Mouse (Mus musculus) v-Abl transformed pro-B cells (cell line): Measurements from ENCODE around the gene Cacna2d2.

Experiments used
- in situ Hi-C, 2 experiments: fragments of 400-800 bp; cut with MboI; formaldehyde crosslinking; loops; one replicate each; pipeline ENCODE4 v1.15.1; 2025; ENCODE audit not compliant: unreplicated experiment in 2 of 2

Cacna2d2 gene

DNA sequence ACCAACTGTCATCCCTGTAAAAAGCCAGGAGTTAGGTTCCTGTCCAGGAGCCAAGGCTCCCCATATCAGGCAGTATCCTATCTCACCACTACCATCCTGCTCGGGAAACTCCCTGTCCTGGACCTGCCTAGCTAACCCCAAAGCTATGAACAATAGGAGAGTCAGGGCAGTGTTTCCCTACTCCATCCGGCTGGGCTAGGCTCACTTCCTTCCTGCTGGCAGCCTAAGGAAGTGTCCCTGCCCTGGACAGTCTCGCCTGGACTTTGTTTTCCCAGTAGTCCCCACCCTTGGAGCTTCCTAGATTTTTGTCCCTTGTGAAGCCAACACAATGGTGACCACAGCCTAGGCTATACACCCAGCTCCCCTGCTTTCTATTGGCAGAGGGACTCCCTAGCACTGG lies 167.4 kb downstream of the Cacna2d2 start:
- in situ Hi-C loops: loop anchor here in 1 of 2 experiments (25.0 kb wide), 1 partner anchor 1380 kb away; the partner anchor contains the start of gene Ppm1m

DNA sequence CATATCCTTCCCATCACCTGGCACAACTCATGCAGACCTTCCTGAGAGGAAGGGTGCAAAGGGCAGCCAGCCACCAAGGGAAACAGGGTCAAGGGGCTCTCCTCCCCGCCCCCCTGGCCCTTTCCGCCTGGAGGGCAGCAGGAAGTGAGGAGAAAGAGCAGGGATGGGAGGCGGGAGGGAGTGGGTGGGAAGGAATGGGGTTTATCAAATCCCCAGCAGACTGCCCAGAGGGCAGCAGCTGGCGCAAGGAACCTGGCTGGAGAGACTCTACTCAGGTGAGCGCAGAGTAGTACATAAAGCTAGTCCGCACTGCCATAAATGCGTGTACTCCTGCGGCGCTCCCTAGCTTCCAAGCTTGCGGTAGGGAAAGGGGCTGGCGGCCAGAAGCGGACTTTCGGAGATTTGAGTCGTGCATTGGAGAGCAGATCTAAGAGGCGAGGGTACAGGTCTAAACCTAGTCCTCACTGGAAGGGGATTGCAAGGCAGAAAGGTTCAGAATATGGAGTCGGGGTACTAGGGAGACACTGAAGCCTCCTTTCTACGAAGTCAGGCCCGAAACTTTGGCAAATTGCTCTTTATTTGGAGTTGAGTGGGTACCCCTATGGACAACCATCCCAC lies 168.4 kb downstream of the Cacna2d2 start, which contains the start of gene Hyal2:
TSS of gene Hyal2 (plus strand) at position 244 of the 618 bp plus-strand sequence.
- in situ Hi-C loops: loop anchor here in 1 of 2 experiments (25.0 kb wide), 1 partner anchor 1381 kb away; the partner anchor contains the start of gene Ppm1m

DNA sequence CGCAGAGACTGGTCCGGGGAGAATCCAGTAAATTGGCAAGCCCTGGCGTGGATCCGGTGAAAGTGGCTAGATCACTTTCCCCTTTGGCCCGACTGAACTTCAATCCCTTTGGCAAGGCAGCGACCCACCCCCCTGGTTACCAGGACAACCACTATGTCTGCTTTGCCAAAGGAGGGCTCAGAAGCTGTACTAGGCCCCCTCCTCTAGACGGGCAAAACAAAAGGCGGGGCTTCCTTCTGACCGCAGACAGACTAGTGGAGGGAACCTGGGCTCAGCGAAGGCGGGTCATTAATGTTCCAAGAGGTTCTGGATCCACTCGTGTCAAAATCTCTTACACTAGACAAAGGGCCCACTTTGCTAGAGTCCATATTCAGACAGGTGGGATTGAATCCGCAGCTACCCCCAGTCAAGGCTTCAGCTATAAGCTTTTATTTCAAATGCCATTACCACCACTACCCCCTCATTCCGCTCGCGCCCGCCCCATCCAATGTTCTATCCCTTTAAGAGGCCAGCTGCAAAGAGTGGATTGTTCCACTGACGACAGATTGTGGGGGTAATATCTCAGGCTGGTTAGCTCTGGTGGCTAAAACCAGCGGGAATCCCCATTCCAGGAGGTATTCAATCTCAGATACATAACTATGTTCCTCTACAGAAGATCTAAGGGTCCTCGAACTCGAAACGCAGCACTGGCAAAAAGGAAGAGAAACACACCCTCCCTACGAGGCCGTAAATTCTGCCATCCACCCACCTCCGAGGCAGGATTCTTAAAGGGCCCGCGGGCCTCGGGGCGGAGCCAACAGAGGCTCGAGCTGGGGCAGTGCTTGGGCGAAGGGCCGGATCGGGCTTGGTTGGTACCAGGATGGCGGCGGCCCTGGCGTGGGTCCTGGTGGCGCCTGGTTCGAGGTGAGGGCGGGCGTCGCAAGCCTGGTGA lies 169.2 kb downstream of the Cacna2d2 start:
- in situ Hi-C loops: loop anchor here in 1 of 2 experiments (25.0 kb wide), 1 partner anchor 1381 kb away; the partner anchor contains the start of gene Ppm1m

DNA sequence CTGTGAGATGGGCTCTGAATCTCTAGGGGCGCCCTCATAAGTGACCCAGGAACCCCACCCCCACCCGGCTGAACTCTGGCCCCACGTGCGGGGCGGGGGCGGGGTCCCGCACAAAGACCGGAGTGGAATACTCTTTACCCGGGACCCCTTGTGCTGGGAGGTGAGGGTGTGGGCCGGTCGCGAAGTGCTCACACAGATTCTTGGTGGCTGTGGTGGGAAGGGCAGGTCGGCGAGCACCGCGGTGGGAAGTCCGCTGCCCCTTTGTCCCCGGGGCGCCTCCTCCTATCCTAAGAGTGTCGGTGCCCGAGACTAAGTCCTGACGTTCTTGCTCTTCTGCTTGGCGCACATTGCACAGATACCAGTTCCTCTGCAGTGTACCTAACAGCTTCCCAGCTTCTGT lies 169.9 kb downstream of the Cacna2d2 start:
- in situ Hi-C loops: loop anchor here in 1 of 2 experiments (25.0 kb wide), 1 partner anchor 1382 kb away; the partner anchor contains the start of gene Ppm1m

DNA sequence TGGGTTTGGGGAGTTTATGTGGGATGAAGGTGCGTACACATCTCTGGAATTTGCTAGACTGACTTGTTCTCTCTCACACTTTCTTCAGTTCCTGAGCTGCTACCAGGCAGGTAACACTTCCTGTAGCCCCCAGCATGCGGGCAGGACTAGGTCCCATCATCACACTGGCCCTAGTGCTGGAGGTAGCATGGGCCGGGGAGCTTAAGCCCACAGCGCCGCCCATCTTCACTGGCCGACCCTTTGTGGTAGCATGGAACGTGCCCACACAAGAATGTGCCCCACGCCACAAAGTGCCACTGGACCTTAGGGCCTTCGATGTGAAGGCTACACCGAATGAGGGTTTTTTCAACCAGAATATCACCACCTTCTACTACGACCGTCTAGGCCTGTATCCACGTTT lies 170.6 kb downstream of the Cacna2d2 start:
- in situ Hi-C loops: loop anchor here in 1 of 2 experiments (25.0 kb wide), 1 partner anchor 1383 kb away; the partner anchor contains the start of gene Ppm1m

DNA sequence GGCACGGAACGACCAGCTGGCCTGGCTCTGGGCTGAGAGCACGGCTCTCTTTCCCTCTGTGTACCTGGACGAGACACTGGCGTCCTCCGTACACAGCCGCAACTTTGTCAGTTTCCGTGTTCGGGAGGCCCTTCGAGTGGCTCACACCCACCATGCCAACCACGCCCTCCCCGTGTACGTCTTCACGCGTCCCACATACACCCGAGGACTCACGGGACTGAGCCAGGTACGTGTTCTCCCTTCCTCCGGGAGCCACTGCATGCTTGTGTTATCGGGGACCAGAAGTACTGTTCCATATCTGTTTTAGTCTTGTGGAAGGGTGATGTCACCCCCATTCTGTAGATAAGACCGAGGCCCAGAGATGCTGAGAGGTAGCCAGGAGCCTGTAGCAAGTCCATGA lies 171.4 kb downstream of the Cacna2d2 start:
- in situ Hi-C loops: loop anchor here in 1 of 2 experiments (25.0 kb wide), 1 partner anchor 1384 kb away; the partner anchor contains the start of gene Ppm1m

DNA sequence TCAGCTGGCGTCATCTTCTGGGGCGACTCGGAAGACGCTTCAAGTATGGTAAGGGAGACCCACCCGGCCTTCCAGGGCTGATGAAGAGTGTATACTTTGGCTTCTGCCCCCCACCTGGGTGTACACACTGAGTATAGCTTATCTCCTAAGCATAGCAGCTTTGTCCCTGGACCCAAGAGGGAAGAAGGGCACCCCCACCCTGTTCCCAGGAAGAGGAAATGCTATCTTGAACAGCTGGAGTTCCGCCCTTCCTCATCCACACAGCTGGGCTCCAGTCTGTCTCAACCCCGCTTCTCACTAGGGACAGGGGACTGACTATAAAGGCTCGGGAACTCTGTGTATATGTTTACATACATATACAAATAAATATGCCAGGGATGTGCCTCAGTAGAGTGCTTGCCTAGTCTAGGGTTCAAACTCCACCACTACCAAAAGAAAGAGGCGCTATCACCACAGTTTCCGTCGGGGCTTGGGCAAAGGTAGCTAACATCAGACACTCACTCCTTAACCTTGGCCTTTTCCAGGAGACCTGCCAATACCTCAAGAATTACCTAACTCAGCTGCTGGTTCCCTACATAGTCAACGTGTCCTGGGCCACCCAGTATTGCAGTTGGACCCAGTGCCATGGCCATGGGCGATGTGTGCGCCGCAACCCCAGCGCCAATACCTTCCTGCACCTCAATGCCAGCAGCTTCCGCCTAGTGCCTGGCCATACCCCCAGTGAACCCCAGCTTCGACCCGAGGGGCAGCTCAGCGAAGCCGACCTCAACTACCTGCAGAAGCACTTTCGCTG lies 172.3 kb downstream of the Cacna2d2 start:
- in situ Hi-C loops: loop anchor here in 1 of 2 experiments (25.0 kb wide), 1 partner anchor 1384 kb away; the partner anchor contains the start of gene Ppm1m

DNA sequence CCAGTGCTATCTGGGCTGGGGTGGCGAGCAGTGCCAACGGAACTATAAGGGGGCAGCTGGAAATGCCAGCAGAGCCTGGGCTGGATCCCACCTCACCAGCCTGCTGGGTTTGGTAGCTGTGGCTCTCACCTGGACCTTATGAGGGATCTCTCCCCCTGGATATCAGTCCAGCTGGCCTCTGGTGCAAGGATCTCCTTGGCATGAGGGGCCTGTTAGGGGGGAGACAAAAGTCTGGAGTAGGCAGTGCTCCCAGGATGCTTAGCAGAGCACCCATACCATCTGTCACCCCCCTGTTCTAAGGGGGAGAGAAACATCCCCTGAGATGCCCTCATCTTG lies 172.9 kb downstream of the Cacna2d2 start:
- in situ Hi-C loops: loop anchor here in 1 of 2 experiments (25.0 kb wide), 1 partner anchor 1385 kb away; the partner anchor contains the start of gene Ppm1m

DNA sequence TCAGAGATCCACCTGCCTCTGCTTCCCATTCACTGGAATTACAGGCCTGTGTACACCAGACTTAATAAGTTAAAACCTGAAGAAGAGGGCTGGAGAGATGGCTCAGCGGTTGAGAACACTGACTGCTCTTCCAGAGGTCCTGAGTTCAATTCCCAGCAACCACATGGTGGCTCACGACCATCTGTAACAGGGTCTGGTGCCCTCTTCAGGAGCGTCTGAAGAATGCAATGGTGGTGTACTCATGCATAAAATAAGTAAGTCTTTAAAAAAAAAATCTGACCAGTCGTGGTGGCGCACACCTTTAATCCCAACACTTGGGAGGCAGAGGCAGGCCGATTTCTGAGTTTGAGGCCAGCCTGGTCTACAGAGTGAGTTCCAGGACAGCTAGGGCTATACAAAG lies 174.4 kb downstream of the Cacna2d2 start:
- in situ Hi-C loops: loop anchor here in 1 of 2 experiments (25.0 kb wide), 1 partner anchor 1386 kb away; the partner anchor contains the start of gene Ppm1m

DNA sequence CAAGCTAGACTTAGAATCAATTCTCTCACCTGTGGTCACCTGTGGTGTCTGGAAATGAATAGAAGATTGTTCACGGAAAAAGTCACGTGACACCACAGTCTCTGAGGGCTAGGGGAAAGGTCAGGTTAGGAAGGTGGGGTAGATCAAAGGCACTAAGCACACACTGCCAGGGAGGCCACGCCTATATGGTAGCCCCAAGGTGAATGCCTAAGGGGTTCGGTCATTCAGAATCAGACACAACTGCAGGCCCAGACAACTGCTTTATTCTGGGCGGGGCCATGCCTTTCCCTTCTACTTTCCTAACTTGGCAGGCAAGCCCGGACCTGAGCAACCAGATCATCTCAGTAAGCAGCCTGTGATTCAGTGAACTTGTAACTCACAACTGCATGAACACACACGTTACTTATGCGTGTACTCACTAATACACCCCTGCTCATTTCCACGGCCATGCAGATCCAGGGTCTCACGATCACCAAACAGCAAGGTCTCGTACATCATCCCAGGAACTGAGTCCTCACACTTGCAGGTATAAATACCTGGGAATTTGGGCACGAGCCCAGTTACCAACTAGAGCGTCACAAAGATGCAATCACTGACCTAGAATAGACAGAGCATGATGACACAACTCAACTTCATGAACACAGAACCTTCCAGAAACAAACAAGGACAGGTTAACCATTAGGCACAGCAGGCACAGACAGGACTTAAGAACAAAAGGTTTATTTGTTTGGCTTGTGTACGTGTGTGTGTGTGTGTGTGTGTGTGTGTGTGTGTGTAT lies 176.4 kb downstream of the Cacna2d2 start:
- in situ Hi-C loops: no loop called here

DNA sequence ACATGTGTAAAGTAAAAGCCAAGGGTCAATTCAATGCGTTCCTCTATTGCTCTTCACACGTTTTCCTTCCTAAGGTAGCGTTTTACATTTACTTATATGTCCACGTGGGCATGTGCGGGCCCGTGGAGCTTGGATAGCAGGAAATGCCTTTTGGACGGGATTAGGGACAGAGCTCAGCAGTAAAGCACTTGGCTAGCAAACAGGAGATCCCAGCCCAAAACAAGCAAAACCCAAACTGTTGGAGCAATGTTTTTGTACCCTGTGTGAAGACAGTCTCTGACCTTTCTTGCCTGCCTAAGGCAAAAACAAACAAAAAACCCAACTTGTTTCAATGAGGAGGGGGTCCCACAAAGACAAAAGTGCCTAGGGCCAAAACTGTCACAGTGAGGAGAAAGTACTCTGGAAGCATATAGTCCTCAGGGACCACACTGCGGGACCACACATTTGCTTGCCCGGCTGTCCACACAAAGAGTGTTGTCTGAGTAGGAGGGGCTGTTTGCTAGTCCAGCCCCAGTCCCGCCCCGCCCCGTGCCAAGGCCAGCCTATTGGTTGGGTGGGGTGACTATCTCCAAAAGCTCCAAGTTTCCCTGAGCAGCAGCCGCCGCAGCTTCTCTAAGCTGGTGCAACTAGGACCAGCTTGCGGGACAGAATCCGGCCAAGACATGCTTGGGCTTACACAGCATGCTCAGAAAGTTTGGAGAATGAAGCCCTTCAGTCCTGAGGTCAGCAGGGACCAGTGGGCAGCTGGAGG lies 177.1 kb downstream of the Cacna2d2 start, which contains the start of gene Hyal1:
TSS of gene Hyal1 (plus strand) at position 571 of the 751 bp plus-strand sequence.
- in situ Hi-C loops: no loop called here

DNA sequence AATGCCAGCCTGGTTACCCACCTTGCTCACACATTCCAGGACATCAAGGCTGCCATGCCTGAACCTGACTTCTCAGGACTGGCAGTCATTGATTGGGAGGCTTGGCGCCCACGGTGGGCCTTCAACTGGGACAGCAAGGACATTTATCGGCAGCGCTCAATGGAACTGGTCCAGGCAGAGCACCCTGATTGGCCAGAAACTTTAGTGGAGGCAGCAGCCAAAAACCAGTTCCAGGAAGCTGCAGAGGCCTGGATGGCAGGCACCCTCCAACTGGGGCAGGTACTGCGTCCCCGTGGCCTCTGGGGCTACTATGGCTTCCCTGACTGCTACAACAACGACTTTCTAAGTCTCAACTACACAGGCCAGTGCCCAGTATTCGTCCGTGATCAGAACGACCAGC lies 178.5 kb downstream of the Cacna2d2 start:
- in situ Hi-C loops: no loop called here

DNA sequence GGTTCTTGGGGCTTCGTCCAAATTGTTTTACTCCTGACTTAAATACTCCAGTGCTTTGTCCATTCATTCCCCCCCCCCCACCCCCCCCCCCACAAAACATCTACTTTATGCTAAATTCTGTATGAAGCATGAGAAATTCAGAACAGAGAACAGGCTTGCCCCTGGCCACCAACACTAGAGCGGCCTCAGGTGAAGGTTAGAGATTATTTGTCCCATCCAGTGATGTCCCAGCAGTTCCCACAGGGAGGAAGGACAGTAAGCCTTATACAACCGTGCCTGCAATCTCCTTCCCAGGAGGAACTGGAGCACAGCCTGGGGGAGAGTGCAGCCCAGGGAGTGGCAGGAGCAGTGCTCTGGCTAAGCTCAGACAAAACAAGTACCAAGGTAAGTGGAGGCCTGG lies 179.2 kb downstream of the Cacna2d2 start, which contains the start of gene Naa80:
TSS of gene Naa80 (plus strand) at position 301 of the 400 bp plus-strand sequence.
- in situ Hi-C loops: no loop called here
